Mouse (Mus musculus): ENCODE data around the gene Olfr545.

The Olfr545 gene

GRCm38 (mm10) chr7:102478425-102478824 lies 20.9 kb downstream of the Olfr545 start:
- DNase-seq: no peak

- DNase-seq: no peak
These were observed 22.0 kb downstream of the Olfr545 start for GRCm38 (mm10) chr7:102477377-102477776.

GRCm38 (mm10) chr7:102476601-102477000 lies 22.8 kb downstream of the Olfr545 start:
- DNase-seq: no peak

GRCm38 (mm10) chr7:102472675-102473074 lies 26.7 kb downstream of the Olfr545 start:
- DNase-seq: no peak

- DNase-seq: no peak
These were observed 31.8 kb downstream of the Olfr545 start for GRCm38 (mm10) chr7:102467566-102467965.

- DNase-seq: no peak
These were observed 40.6 kb downstream of the Olfr545 start for GRCm38 (mm10) chr7:102458618-102459380.

GRCm38 (mm10) chr7:102446438-102446837 lies 52.9 kb downstream of the Olfr545 start:
- no peak for DNase-seq

- DNase-seq: no peak
These were observed 55.1 kb downstream of the Olfr545 start for GRCm38 (mm10) chr7:102444301-102444700.

GRCm38 (mm10) chr7:102442432-102442831 lies 56.9 kb downstream of the Olfr545 start:
- no peak for DNase-seq

- peak; percentile 95 for DNase-seq
These were observed 57.5 kb downstream of the Olfr545 start, which contains the start of gene Rrm1 for GRCm38 (mm10) chr7:102441657-102442391. Rrm1 (plus strand) TSS chr7:102441695.

Data from cerebellum, adult 11-12 months (tissue).